Mouse (Mus musculus) small intestine, adult 2 months (tissue): ENCODE measurements around the gene St7l. TPM values are rescaled to one million over a fixed set of nuclear protein-coding genes. Genes with fewer than 3 reads are reported as not detected.
"Not testable (repeated sequence)": the region's sequence is repeated elsewhere in the genome, so short reads cannot be mapped to it uniquely, and the experiment has no call there.

Experiments used
- H3K27ac ChIP-seq: fragments of 200-500 bp; 2 replicates; pipeline ENCODE4 v1.5.1; 2012; ENCODE audit warnings: low read depth, low read length, control low read depth, inconsistent platforms; ENCODE audit not compliant: insufficient read depth
- H3K27me3 ChIP-seq: fragments of 200-500 bp; 2 replicates; pipeline ENCODE4 v1.6.1; 2012; ENCODE audit warnings: mild to moderate bottlenecking, moderate library complexity, low read length, inconsistent platforms; ENCODE audit not compliant: control insufficient read depth, insufficient read depth
- H3K36me3 ChIP-seq: fragments of 200-500 bp; 2 replicates; pipeline ENCODE4 v1.6.1; 2012; ENCODE audit warnings: mild to moderate bottlenecking, low read length, control low read depth, inconsistent platforms; ENCODE audit not compliant: control insufficient read depth, insufficient read depth
- H3K4me1 ChIP-seq: fragments of 200-500 bp; 2 replicates; pipeline ENCODE4 v1.6.1; 2012; ENCODE audit warnings: low read length, inconsistent platforms, mixed read lengths; ENCODE audit not compliant: control insufficient read depth, insufficient read depth, insufficient read length
- H3K4me3 ChIP-seq: fragments of 200-500 bp; 2 replicates; pipeline ENCODE4 v1.5.1; 2012; ENCODE audit warnings: low read depth, mild to moderate bottlenecking, control low read depth, inconsistent platforms, low read length, moderate library complexity
- CTCF ChIP-seq: fragments of 200-500 bp; IDR thresholded peaks from 2 replicates; pipeline ENCODE4 v1.5.1; 2012; ENCODE audit warnings: low read depth, mild to moderate bottlenecking, control low read depth, inconsistent platforms, low read length, moderate library complexity, mixed read lengths; ENCODE audit not compliant: insufficient replicate concordance, insufficient read length; ENCODE audit errors: extremely low read depth
- POLR2A ChIP-seq: fragments of 200-500 bp; IDR thresholded peaks from 2 replicates; pipeline ENCODE4 v1.6.1; 2012; ENCODE audit warnings: low read depth, mild to moderate bottlenecking, control low read depth, inconsistent platforms, low read length, moderate library complexity
- WGBS: fragments of 180-500 bp; shearing (Covaris S2); methylation state at CpG from one replicate; pipeline ENCODE4 v1.1.7; 2018; 5-methylcytosine and 5-hydroxymethylcytosine counted together
- polyA plus RNA-seq: library from polyadenylated mRNA; depleted of rRNA; stranded (reverse); fragments of >200 nt; gene quantifications from 2 replicates; pipeline ENCODE4 v1.2.3, GENCODE M21; 2012

Gene St7l
- polyA plus RNA-seq, 1 experiment, result 4.6 TPM

- 12% methylated on average over 1 of the region's 1 CpGs for WGBS
- Histone ChIP-seq H3K4me1 (peaks cover 4% of the 10 kb centered on the region; the same call in 1 of the 2 replicates), H3K27me3 (no peaks in the 10 kb centered on the region), H3K4me3 (no peak overlapping the region), H3K27ac (no peak overlapping the region), H3K36me3 (peaks cover 18% of the 10 kb centered on the region)
- TF ChIP-seq CTCF (no peak), POLR2A (no peak)
These were observed 7.7 kb upstream of the St7l start for GRCm38 (mm10) chr3:104856106-104856505.

GRCm38 (mm10) chr3:104858560-104858959 is 5.2 kb upstream of the St7l start:
- H3K36me3 ChIP-seq, result peaks cover 17% of the 10 kb centered on the region
- 91% methylated on average over 1 of the region's 1 CpGs for WGBS
- no peak for TF ChIP-seq POLR2A
- no peak for TF ChIP-seq CTCF

GRCm38 (mm10) chr3:104864651-104865340 is 991 bp downstream of the St7l start:
- Histone ChIP-seq H3K36me3 (peaks cover 7% of the 10 kb centered on the region), H3K27ac (peak overlapping the region; percentile 99), H3K4me3 (peak overlapping the region; percentile 88), H3K27me3 (no peaks in the 10 kb centered on the region), H3K4me1 (peaks cover 5% of the 10 kb centered on the region; the same call in 1 of the 2 replicates)
- TF ChIP-seq CTCF (0 out of 2 replicates have a peak, but pooled peaks have one; percentile 5), POLR2A (peak; percentile 89)
- under 1% methylated on average over 48 of the region's 48 CpGs for WGBS

More at GRCm38 (mm10) chr3:104858560-104858959, 5.2 kb upstream of the St7l start:
- H3K4me1 ChIP-seq, result peaks cover 5% of the 10 kb centered on the region; the same call in 1 of the 2 replicates
- H3K4me3 ChIP-seq, result no peak overlapping the region
- no peaks in the 10 kb centered on the region for H3K27me3 ChIP-seq
- H3K27ac ChIP-seq, result no peak overlapping the region

GRCm38 (mm10) chr3:104865341-104865788 is 1.6 kb downstream of the St7l start:
- Histone ChIP-seq H3K27me3 (no peaks in the 10 kb centered on the region), H3K4me3 (peak overlapping the region; percentile 88), H3K36me3 (peaks cover 7% of the 10 kb centered on the region), H3K4me1 (peaks cover 5% of the 10 kb centered on the region; the same call in 1 of the 2 replicates), H3K27ac (peak overlapping the region; percentile 99)
- no peak for TF ChIP-seq CTCF
- no peak for TF ChIP-seq POLR2A
- under 1% methylated on average over 12 of the region's 12 CpGs for WGBS

GRCm38 (mm10) chr3:104866674-104867073 is 2.9 kb downstream of the St7l start:
- H3K4me3 ChIP-seq, H3K27ac ChIP-seq, H3K4me1 ChIP-seq, H3K27me3 ChIP-seq: not testable (repeated sequence)
- peaks cover 11% of the 10 kb centered on the region for H3K36me3 ChIP-seq

- Histone ChIP-seq H3K4me3 (no peak overlapping the region), H3K27ac (no peak overlapping the region), H3K4me1 (peaks cover 2% of the 10 kb centered on the region; the same call in 1 of the 2 replicates), H3K36me3 (peaks cover 31% of the 10 kb centered on the region), H3K27me3 (no peaks in the 10 kb centered on the region)
- TF ChIP-seq POLR2A (no peak), CTCF (no peak)
These were observed 5.8 kb downstream of the St7l start for GRCm38 (mm10) chr3:104869611-104870010.

- TF ChIP-seq POLR2A (no peak), CTCF (no peak)
- peaks cover 35% of the 10 kb centered on the region for H3K36me3 ChIP-seq
- no peaks in the 10 kb centered on the region for H3K27me3 ChIP-seq
- H3K27ac ChIP-seq, result no peak overlapping the region
- no peaks in the 10 kb centered on the region for H3K4me1 ChIP-seq
- 86% methylated on average over 3 of the region's 3 CpGs for WGBS
- H3K4me3 ChIP-seq, result no peak overlapping the region
These were observed 24.8 kb downstream of the St7l start for GRCm38 (mm10) chr3:104888585-104888984.
